Mouse (Mus musculus): ENCODE results near the gene Sbk2. TPM values are rescaled to one million over a fixed set of nuclear protein-coding genes. Genes with fewer than 3 reads are reported as not detected.

The Sbk2 gene
- polyA plus RNA-seq, 1 experiment from 2014 or later = not detected

DNA sequence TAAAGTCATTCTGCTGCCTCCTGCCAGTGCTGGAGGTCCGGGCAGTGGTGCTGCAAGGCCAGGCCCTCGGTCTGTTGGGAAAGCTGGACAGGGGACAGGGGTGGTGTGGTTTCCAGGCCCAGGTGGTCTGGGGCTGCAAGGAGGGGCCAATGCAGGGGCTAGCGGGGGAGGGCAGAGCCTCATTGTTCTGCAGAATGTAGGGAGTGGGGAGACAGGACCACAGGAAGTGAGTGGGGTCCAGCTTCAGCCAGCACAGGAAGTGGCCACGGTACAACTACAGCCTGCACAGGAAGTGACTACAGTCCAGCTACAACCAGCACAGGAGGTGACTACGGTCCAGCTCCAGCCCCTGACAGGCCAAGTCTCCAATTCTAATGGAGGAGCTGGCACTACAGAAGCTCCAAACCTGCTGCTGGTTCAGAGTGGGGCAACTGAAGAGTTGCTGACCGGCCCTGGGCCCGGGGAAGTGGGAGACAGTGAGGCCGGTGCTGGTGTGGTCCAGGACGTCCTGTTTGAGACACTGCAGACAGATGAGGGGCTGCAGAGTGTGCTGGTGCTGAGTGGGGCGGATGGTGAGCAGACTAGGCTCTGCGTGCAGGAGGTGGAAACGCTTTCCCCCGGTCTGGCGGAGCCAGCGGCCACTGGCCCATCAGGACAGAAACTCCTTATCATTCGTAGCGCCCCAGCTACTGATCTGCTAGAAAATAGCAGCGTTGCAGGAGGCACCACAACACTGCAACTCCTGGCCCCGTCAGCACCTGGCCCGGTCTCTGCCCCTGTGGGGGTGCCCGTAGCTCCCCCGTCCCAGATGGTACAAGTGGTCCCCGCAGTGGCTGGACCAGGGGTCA, 43.0 kb downstream of the Sbk2 start:
- H3K4me2 ChIP-seq = peak overlapping the region; percentile 93; the same call in 1 of the 2 replicates
- peak overlapping the region; percentile 98 for H3K27ac ChIP-seq (ENCODE audit: low read depth, low read length)
- no peak for ATAC-seq (ENCODE audit: low FRiP score)
- peaks cover 10% of the 10 kb centered on the region for H3K36me3 ChIP-seq (ENCODE audit: control insufficient read depth, insufficient read depth, low read length)
- H3K4me3 ChIP-seq (ENCODE audit: low read depth, low read length) = no peak overlapping the region
- no peak for DNase-seq (ENCODE audit: low spot score, missing footprints)
- H3K27me3 ChIP-seq (ENCODE audit: control insufficient read depth, insufficient read depth, low read length) = no peaks in the 10 kb centered on the region; the same call in 1 of the 2 replicates
- no peaks in the 10 kb centered on the region for H3K9me3 ChIP-seq (ENCODE audit: control insufficient read depth, low read length)
- 55% methylated on average over 23 of the region's 23 CpGs for WGBS
- H3K4me1 ChIP-seq (ENCODE audit: control insufficient read depth, insufficient read depth, low read length) = peaks cover 59% of the 10 kb centered on the region
- peak overlapping the region; percentile 31; the same call in 1 of the 2 replicates for H3K9ac ChIP-seq (ENCODE audit: low read length)

- H3K27me3 ChIP-seq (ENCODE audit: control insufficient read depth, insufficient read depth, low read length) = no peaks in the 10 kb centered on the region; the same call in 1 of the 2 replicates
- no peak overlapping the region for H3K4me3 ChIP-seq (ENCODE audit: low read depth, low read length)
- H3K36me3 ChIP-seq (ENCODE audit: control insufficient read depth, insufficient read depth, low read length) = peaks cover 10% of the 10 kb centered on the region
- peak overlapping the region; percentile 16; the same call in 1 of the 2 replicates for H3K9ac ChIP-seq (ENCODE audit: low read length)
- DNase-seq (ENCODE audit: low spot score, missing footprints) = no peak
- no peaks in the 10 kb centered on the region for H3K9me3 ChIP-seq (ENCODE audit: control insufficient read depth, low read length)
- peaks cover 56% of the 10 kb centered on the region for H3K4me1 ChIP-seq (ENCODE audit: control insufficient read depth, insufficient read depth, low read length)
- ATAC-seq (ENCODE audit: low FRiP score) = no peak
- 88% methylated on average over 19 of the region's 19 CpGs for WGBS
- no peak overlapping the region for H3K4me2 ChIP-seq
- peak overlapping the region; percentile 98; the same call in 1 of the 2 replicates for H3K27ac ChIP-seq (ENCODE audit: low read depth, low read length)
Measured at GRCm38 (mm10) chr7:4920496-4920895, 43.7 kb downstream of the Sbk2 start.

DNA sequence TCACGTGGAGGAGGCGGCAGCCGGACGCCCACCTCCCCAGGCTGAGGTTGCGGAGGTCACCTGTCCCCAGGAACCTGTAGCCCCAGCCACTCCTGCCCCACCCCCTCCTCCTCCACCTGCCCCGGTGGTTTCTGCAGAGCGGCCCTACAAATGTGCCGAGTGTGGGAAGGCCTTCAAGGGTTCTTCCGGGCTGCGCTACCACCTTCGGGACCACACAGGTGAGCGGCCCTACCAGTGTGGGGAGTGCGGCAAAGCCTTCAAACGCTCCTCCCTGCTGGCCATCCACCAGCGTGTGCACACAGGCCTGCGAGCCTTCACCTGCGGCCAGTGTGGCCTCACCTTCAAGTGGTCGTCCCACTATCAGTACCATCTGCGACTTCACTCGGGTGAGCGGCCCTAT, 44.2 kb downstream of the Sbk2 start:
- H3K27ac ChIP-seq (ENCODE audit: low read depth, low read length) = no peak overlapping the region
- H3K4me2 ChIP-seq = no peak overlapping the region
- 88% methylated on average over 21 of the region's 21 CpGs for WGBS
- no peak overlapping the region for H3K9ac ChIP-seq (ENCODE audit: low read length)
- peaks cover 10% of the 10 kb centered on the region for H3K36me3 ChIP-seq (ENCODE audit: control insufficient read depth, insufficient read depth, low read length)
- no peaks in the 10 kb centered on the region; the same call in 1 of the 2 replicates for H3K27me3 ChIP-seq (ENCODE audit: control insufficient read depth, insufficient read depth, low read length)
- no peak for ATAC-seq (ENCODE audit: low FRiP score)
- H3K4me3 ChIP-seq (ENCODE audit: low read depth, low read length) = no peak overlapping the region
- peaks cover 50% of the 10 kb centered on the region for H3K4me1 ChIP-seq (ENCODE audit: control insufficient read depth, insufficient read depth, low read length)
- no peaks in the 10 kb centered on the region for H3K9me3 ChIP-seq (ENCODE audit: control insufficient read depth, low read length)
- DNase-seq (ENCODE audit: low spot score, missing footprints) = no peak

DNA sequence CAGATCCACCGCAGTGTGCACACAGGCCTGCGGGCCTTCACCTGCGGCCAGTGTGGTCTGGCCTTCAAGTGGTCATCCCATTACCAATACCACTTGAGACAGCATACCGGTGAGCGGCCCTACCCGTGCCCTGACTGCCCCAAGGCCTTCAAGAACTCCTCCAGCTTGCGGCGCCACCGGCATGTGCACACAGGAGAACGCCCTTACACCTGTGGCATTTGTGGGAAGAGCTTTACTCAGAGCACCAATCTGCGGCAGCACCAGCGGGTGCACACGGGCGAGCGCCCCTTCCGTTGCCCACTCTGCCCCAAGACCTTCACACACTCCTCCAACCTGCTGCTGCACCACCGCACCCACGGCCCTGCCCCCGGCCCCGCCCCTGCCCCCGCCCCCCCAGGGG, 45.1 kb downstream of the Sbk2 start:
- Histone ChIP-seq H3K4me2 (no peak overlapping the region), H3K4me1 (ENCODE audit: control insufficient read depth, insufficient read depth, low read length) (peaks cover 45% of the 10 kb centered on the region), H3K27ac (ENCODE audit: low read depth, low read length) (no peak overlapping the region), H3K36me3 (ENCODE audit: control insufficient read depth, insufficient read depth, low read length) (peaks cover 10% of the 10 kb centered on the region), H3K9ac (ENCODE audit: low read length) (no peak overlapping the region), H3K4me3 (ENCODE audit: low read depth, low read length) (no peak overlapping the region), H3K27me3 (ENCODE audit: control insufficient read depth, insufficient read depth, low read length) (no peaks in the 10 kb centered on the region; the same call in 1 of the 2 replicates), H3K9me3 (ENCODE audit: control insufficient read depth, low read length) (no peaks in the 10 kb centered on the region)
- no peak for ATAC-seq (ENCODE audit: low FRiP score)
- DNase-seq (ENCODE audit: low spot score, missing footprints) = no peak
- 92% methylated on average over 20 of the region's 21 CpGs for WGBS

DNA sequence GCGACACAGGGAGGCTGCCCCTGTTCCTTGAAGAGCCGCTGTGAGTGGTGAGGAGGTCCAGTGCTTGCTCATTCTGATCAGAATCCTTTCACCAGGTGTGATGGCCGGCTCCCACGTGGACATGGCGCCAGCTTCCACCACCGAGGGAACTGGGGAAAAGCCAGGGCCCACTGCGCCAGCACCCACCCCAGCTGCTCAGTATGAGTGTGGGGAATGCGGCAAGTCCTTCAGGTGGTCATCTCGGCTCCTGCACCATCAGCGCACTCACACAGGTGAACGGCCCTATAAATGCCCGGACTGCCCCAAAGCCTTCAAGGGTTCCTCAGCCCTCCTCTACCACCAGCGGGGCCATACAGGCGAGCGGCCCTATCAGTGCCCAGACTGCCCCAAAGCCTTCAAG, 45.5 kb downstream of the Sbk2 start:
- H3K36me3 ChIP-seq (ENCODE audit: control insufficient read depth, insufficient read depth, low read length) = peaks cover 10% of the 10 kb centered on the region
- no peak overlapping the region for H3K9ac ChIP-seq (ENCODE audit: low read length)
- ATAC-seq (ENCODE audit: low FRiP score) (no peak), DNase-seq (ENCODE audit: low spot score, missing footprints) (no peak)
- no peak overlapping the region for H3K4me3 ChIP-seq (ENCODE audit: low read depth, low read length)
- H3K9me3 ChIP-seq (ENCODE audit: control insufficient read depth, low read length) = no peaks in the 10 kb centered on the region
- no peaks in the 10 kb centered on the region; the same call in 1 of the 2 replicates for H3K27me3 ChIP-seq (ENCODE audit: control insufficient read depth, insufficient read depth, low read length)
- H3K4me1 ChIP-seq (ENCODE audit: control insufficient read depth, insufficient read depth, low read length) = peaks cover 41% of the 10 kb centered on the region
- no peak overlapping the region for H3K4me2 ChIP-seq
- WGBS = 94% methylated on average over 15 of the region's 15 CpGs
- H3K27ac ChIP-seq (ENCODE audit: low read depth, low read length) = no peak overlapping the region

DNA sequence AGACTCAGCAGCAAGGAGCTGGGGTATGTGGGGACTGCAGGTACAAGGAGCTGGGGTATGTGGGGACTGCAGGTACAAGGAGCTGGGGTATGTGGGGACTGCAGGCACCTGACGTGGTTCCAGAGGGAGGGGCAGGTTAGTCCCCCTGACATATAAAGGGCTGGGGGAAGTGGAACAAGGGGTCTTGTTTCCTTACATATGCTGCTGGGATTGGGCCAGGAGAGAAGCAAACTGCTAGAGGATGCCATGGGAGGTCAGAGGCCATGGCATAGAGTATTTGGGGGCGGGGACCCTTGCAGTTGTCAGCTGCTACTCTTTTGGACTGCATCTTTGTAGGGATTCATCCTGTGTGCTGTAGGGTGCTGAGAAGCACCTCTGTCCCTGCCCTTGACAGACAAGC, 46.7 kb downstream of the Sbk2 start:
- Histone ChIP-seq H3K4me3 (ENCODE audit: low read depth, low read length) (no peak overlapping the region), H3K4me1 (ENCODE audit: control insufficient read depth, insufficient read depth, low read length) (peaks cover 30% of the 10 kb centered on the region), H3K27ac (ENCODE audit: low read depth, low read length) (no peak overlapping the region), H3K36me3 (ENCODE audit: control insufficient read depth, insufficient read depth, low read length) (peaks cover 10% of the 10 kb centered on the region), H3K9me3 (ENCODE audit: control insufficient read depth, low read length) (no peaks in the 10 kb centered on the region), H3K27me3 (ENCODE audit: control insufficient read depth, insufficient read depth, low read length) (no peaks in the 10 kb centered on the region; the same call in 1 of the 2 replicates), H3K9ac (ENCODE audit: low read length) (no peak overlapping the region), H3K4me2 (no peak overlapping the region)
- 89% methylated on average over 2 of the region's 2 CpGs for WGBS
- DNase-seq (ENCODE audit: low spot score, missing footprints) = no peak
- ATAC-seq (ENCODE audit: low FRiP score) = no peak

- 26% methylated on average over 14 of the region's 14 CpGs for WGBS
- Histone ChIP-seq H3K36me3 (ENCODE audit: control insufficient read depth, insufficient read depth, low read length) (peaks cover 10% of the 10 kb centered on the region), H3K27ac (ENCODE audit: low read depth, low read length) (peak overlapping the region; percentile 94), H3K4me2 (peak overlapping the region; percentile 67), H3K9ac (ENCODE audit: low read length) (peak overlapping the region; percentile 96), H3K27me3 (ENCODE audit: control insufficient read depth, insufficient read depth, low read length) (no peaks in the 10 kb centered on the region; the same call in 1 of the 2 replicates), H3K9me3 (ENCODE audit: control insufficient read depth, low read length) (no peaks in the 10 kb centered on the region), H3K4me1 (ENCODE audit: control insufficient read depth, insufficient read depth, low read length) (peaks cover 19% of the 10 kb centered on the region), H3K4me3 (ENCODE audit: low read depth, low read length) (peak overlapping the region; percentile 79)
- DNase-seq (ENCODE audit: low spot score, missing footprints) (peak; percentile 90), ATAC-seq (ENCODE audit: low FRiP score) (peak; percentile 40)
Measured at GRCm38 (mm10) chr7:4915669-4916416, 48.4 kb downstream of the Sbk2 start.

DNA sequence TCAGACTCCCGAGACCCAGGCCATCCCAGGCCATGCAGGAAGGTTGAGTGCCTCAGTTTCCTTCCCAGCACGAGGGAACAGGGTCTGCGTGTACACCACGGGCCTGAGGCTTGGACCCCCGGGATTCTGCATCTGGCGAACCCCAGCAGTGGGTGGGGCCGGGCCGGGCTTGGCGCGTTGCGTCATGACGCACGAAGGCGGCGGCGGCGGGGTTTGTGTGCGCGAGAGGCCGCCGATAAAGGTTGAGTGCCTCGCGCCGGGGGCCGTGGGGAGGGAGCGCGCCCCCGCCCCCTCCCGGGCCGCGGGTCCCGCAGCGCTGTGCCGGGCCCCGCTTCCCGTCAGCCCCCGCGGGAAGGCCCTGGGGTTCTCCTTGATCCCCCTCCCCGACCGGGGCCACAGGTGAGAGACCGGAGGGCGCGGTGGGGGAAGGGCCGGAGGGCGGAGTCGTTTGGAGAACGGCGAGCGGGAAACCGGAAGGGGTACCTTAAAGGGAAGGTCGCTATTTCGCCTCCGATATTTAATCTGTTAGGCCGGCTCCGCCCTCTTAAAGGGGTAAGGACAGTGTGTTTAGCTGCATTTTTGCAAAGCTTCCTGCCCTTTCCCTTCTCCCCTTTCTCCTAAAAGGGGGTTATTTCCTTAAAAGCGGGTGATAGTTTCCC, 49.1 kb downstream of the Sbk2 start, which contains the start of gene Zfp628:
TSS of gene Zfp628 (plus strand) at position 211 of the 659 bp plus-strand sequence.
- peaks cover 14% of the 10 kb centered on the region for H3K4me1 ChIP-seq (ENCODE audit: control insufficient read depth, insufficient read depth, low read length)
- peak; percentile 99 for DNase-seq (ENCODE audit: low spot score, missing footprints)
- no peaks in the 10 kb centered on the region for H3K9me3 ChIP-seq (ENCODE audit: control insufficient read depth, low read length)
- peak; percentile 94 for ATAC-seq (ENCODE audit: low FRiP score)
- peak within 1 kb of the TSS; percentile 94 for H3K27ac ChIP-seq (ENCODE audit: low read depth, low read length)
- H3K27me3 ChIP-seq (ENCODE audit: control insufficient read depth, insufficient read depth, low read length) = no peaks in the 10 kb centered on the region; the same call in 1 of the 2 replicates
- under 1% methylated on average over 47 of the region's 56 CpGs for WGBS
- H3K9ac ChIP-seq (ENCODE audit: low read length) = peak within 1 kb of the TSS; percentile 96
- peak within 1 kb of the TSS; percentile 79 for H3K4me3 ChIP-seq (ENCODE audit: low read depth, low read length)
- peak within 1 kb of the TSS; percentile 67 for H3K4me2 ChIP-seq
- H3K36me3 ChIP-seq (ENCODE audit: control insufficient read depth, insufficient read depth, low read length) = peaks cover 7% of the 10 kb centered on the region
